Mouse (Mus musculus) megakaryocyte, embryonic 14.5 days (primary cell): ENCODE measurements at regions not wholly inside any gene's neighbourhood (a gene's known extent, or its start where the extent isn't known, plus 50 kb on each side); places are given as distances from the start of the nearest gene placed in this dataset.

Experiments used
- FLI1 ChIP-seq: IDR thresholded peaks from 2 replicates; pipeline ENCODE4 v1.6.1; 2012; ENCODE audit warnings: low read length, inconsistent platforms, mixed read lengths
- GATA1 ChIP-seq: IDR thresholded peaks from 3 replicates; pipeline ENCODE4 v1.6.1; 2012; ENCODE audit warnings: mixed read lengths, low read length, inconsistent platforms, borderline replicate concordance

- TF ChIP-seq GATA1 (no peak), FLI1 (no peak)
These were observed 1051.4 kb downstream of the Gsdmc2 start for GRCm38 (mm10) chr15:62793569-62793968.
